Mouse (Mus musculus) frontal cortex, adult 2 months (tissue): ENCODE results near the gene Ttll8. TPM values are rescaled to one million over a fixed set of nuclear protein-coding genes. Genes with fewer than 3 reads are reported as not detected.
A peak's percentile ranks its signal among the peaks of the same experiment; 100 is the strongest.

Experiments used
- DNase-seq, 2 experiments: peaks; one replicate each; pipeline ENCODE4 v3.0.0; 2022; ENCODE audit warnings: low spot score in 1 of 2; ENCODE audit errors: extremely low spot score in 1 of 2
- polyA plus RNA-seq: library from polyadenylated mRNA; depleted of rRNA; stranded (reverse); fragments of >200 nt; gene quantifications from 2 replicates; pipeline ENCODE4 v1.2.3, GENCODE M21; 2012

The Ttll8 gene
- polyA plus RNA-seq, 1 experiment, result 2.0 TPM

GRCm38 (mm10) chr15:88932667-88933066, 21.6 kb downstream of the Ttll8 start:
- DNase-seq, result no peak

GRCm38 (mm10) chr15:88921992-88922310, 32.3 kb downstream of the Ttll8 start:
- no peak for DNase-seq

- peak; percentile 69 to 94 for DNase-seq
Measured at GRCm38 (mm10) chr15:88921131-88921991, 32.9 kb downstream of the Ttll8 start.

- no peak for DNase-seq
Measured at GRCm38 (mm10) chr15:88920065-88920464, 34.2 kb downstream of the Ttll8 start.

DNA sequence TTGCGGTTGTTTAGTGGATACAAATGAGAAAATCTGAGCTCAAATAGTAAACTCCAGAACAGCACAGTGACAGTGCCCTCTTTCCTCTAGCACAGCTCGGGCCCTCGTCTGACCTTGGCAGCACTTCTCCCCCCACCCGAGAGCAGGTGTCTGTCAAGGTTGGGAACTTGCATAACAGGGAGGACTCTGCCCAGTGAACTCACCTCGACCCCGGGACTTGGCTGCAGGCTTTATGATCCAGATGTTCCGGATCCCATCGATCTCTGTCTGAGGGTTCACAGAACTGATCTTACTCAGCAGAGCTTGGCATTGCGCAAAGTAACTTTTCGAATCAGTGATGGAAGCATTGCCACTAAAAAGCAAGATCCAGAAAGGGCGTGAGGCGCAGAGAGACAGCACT, 34.9 kb downstream of the Ttll8 start:
- DNase-seq, result no peak

GRCm38 (mm10) chr15:88917126-88917525, 37.1 kb downstream of the Ttll8 start:
- no peak for DNase-seq

DNA sequence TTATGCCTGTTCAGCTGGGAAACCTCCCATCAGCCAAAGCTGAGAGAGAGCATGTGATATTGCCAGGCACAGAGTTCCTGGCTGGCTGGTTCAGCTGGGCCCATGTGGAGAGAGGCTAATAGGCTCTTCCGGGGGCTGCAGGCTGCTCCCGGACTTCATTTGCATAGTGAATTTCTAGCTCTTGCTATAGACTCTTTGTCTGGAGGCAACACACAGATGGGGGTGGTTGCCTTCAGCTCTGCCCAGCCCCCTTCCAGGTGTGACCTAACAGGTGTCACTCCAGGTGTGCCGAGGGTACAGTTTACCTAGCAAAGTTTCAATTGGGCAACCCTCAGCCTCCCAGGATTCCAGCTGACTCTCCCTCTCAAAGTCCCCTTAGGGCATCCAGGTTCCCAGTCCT, 37.9 kb downstream of the Ttll8 start:
- DNase-seq, result no peak

DNA sequence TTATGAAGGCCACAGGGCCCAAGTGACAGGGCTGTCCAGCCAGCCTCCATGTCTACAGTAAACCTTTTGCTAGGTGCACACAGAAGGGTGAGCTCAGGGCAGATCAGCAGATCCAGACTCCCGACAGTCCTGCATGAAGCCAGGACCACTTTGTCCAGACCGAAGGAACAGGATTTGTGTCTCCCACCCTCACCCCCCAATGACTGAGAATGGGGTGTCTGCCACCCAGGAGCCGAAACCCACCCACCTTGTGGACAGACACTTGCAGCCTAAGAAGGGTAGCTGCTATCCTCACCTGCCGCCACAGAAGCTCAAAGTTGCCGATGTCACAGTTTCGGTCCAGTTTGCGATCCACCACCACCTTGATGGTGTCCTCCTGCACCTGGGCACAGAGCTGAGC, 39.2 kb downstream of the Ttll8 start:
- no peak for DNase-seq

GRCm38 (mm10) chr15:88906347-88906746, 47.9 kb downstream of the Ttll8 start:
- DNase-seq, result no peak

DNA sequence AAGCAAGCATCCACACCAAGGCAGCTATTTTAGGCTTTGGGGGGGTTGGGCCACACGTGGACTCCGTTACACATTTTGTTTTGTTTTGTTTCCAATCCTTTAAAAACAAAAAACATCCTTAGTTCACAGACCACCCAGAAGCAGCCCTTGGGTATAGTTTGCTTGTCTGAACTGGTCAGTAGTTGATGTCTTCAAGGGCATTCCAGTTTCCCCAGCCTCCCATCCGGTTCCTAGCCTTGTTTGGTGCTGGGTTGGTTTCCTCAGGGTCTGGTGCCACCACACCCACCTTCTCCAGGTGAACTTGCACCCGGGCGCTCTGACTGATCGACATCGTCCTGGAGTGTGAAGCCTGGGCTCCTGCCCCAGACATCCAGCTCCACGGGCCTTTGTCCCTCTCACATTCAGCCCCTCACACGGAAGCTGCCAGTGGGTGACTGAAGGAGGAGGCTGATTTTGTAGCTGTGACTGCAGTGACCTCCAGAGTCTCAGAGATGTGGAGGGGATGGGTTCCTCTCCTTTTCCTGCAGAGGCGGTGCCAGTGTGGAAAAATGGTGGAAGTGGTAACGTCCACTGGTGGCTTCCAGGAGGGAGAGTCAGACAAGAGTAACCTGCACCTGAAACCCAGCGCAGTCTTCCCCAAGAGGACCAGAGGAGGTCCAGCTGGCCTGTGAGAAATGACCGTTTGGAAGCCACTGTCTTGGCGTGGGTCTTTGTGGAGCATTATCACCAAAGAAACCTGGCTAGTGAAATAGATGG, 50.0 kb downstream of the Ttll8 start:
- no peak for DNase-seq

GRCm38 (mm10) chr15:88903086-88903485, 51.1 kb downstream of the Ttll8 start:
- DNase-seq, result no peak

- DNase-seq, result no peak
Measured at GRCm38 (mm10) chr15:88902200-88902875, 51.9 kb downstream of the Ttll8 start.

DNA sequence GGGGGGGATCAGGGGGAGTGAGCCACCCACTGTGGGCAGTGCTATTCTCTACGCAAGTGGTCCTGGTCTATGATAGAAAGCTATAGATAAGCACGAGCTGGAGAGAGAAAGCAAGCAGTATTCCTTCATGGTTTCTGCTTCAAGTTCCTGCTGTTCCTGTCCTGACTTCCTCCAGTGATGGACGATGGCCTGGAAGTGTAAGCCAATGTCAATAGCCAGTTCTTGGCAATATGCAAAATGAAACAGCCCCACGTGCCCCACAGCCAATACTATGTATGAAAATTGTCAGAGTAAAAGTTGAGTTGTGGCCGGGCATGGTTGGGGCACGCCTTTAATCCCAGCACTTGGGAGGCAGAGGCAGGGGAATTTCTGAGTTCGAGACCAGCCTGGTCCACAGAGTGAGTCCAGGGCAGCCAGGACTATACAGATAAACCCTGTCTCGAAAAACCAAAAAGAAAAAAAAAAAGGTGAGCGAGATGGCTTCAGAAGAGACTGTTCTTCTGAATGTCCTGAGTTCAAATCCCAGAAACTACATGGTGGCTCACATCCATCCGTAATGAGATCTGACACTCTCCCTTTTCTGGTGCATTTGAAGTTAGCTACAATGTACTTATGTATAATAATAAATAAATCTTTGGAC, 57.8 kb downstream of the Ttll8 start:
- no peak for DNase-seq

GRCm38 (mm10) chr15:88895891-88896290, 58.3 kb downstream of the Ttll8 start:
- DNase-seq, result no peak

DNA sequence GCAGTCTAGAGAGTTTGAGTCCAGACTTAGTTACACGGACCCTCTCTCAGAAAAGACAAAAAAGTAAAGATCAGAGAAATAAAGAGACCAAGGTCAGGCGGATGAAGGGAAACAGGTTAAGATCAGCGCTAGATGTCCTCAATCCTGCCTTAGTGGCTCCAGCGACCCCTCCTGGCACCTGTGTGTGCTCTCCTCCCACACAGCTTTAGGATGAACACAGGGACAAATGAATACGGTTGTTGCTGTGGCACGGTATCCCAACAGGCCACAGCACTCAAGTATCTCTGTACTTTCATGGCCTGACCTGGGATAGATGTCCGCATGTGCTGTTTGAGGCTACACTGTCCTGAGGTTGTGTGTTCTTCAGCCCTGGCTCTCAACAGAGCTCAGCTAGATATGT, 59.1 kb downstream of the Ttll8 start:
- no peak for DNase-seq

- DNase-seq, result no peak
Measured at GRCm38 (mm10) chr15:88892876-88893275, 61.3 kb downstream of the Ttll8 start.

DNA sequence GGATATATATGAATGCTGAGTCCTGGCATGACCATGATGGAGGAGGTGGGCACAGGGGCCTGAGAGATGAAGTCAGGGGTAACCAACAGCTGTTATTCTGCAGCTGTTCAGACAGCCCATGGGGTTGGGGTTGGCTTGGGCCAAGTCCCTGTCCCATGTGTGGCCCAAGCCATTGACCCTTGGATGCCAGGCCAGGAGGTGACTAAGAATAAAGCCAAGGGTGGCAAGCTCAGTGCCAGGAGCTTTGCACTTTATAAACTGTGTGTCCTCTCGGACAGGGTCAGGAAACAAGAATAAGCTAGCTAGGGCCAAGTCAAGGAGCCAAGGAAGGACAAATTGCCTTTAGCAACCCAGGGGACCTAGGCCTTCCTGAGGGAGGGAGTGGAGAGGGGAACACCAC, 62.0 kb downstream of the Ttll8 start:
- DNase-seq, result no peak

GRCm38 (mm10) chr15:88891676-88892040, 62.6 kb downstream of the Ttll8 start:
- no peak for DNase-seq

DNA sequence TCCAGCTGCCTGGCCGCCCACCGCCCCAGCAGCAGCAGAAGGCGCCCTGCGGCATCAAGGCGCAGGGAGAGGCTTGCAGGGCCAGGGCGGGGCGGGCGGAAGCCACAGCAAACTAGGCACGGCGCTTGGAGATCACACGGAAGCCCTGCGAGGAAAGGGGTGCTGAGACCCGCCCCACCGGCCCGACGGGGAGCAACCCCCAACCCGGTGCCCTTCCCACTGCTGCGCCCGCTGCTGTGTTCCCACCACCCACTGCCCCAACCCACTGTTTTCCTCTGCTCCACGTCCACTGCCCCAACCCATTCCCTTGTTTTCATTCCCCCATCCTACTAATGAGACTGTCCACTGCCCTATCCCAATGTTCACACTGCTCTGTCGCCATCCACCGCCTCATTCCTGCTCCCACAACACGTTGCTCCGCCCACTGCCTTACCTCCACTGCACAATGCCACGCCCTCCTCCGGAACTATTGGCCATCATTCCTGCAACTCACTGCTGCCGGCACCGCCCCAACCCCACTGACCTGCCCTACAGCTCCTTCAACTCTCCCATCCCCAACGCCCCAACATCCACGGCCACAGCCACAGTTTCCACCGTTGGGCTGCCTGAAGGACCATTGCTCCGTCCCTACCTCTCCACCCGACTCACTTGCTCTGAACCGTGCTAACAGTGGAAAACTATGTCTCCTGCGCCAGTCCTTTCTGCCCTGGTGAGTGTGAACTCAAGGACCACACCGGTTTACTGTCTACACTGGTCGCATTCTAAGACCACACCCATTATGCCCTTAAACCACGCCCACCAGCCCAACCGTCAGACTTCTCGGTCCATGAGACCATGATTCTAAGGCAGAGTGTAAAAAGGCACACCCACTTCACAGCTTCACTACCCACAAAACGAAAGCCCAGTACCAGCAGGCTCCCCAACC, 63.2 kb downstream of the Ttll8 start:
- DNase-seq, result peak; percentile 56 to 79

- DNase-seq, result no peak
Measured at GRCm38 (mm10) chr15:88889994-88890393, 64.2 kb downstream of the Ttll8 start.
